Mouse (Mus musculus): ENCODE measurements around the gene Astn2.

GRCm38 (mm10) chr4:66378586-66378985 is 25.8 kb downstream of the Astn2 start:
- TF ChIP-seq POLR2A (IDR thresholded peaks at IDR 0.05; ENCODE audit: insufficient read depth, low read depth, low read length) (no peak), EP300 (IDR thresholded peaks at IDR 0.05; ENCODE audit: insufficient read depth, low read depth, low read length) (no peak), CTCF (IDR thresholded peaks at IDR 0.05) (no peak)

Data from heart, adult 2 months (tissue).